Mouse (Mus musculus) spleen, adult 12 weeks (tissue): ENCODE results near the gene Pdc.
"Not testable (repeated sequence)": the region's sequence is repeated elsewhere in the genome, so short reads cannot be mapped to it uniquely, and the experiment has no call there.

ENCODE experiments used
- DNase-seq: peaks from one replicate; pipeline ENCODE4 v3.0.0; 2022; ENCODE audit warnings: low spot score

The Pdc gene

GRCm38 (mm10) chr1:150319205-150319604, at the start of gene Pdc:
Gene Pdc (plus strand): TSS chr1:150319417.
- DNase-seq: no peak

GRCm38 (mm10) chr1:150294051-150294450, 25.2 kb upstream of the Pdc start:
- DNase-seq: not testable (repeated sequence)

- no peak for DNase-seq
Measured at GRCm38 (mm10) chr1:150307599-150307998, 11.6 kb upstream of the Pdc start.

GRCm38 (mm10) chr1:150335111-150335510, 15.9 kb downstream of the Pdc start:
- DNase-seq: no peak

- DNase-seq: no peak
Measured at GRCm38 (mm10) chr1:150360864-150361263, 41.6 kb downstream of the Pdc start.

- DNase-seq: no peak
Measured at GRCm38 (mm10) chr1:150372895-150373294, 53.7 kb downstream of the Pdc start.

GRCm38 (mm10) chr1:150374247-150374646, 55.0 kb downstream of the Pdc start:
- no peak for DNase-seq
